In the genomic region with DNA sequence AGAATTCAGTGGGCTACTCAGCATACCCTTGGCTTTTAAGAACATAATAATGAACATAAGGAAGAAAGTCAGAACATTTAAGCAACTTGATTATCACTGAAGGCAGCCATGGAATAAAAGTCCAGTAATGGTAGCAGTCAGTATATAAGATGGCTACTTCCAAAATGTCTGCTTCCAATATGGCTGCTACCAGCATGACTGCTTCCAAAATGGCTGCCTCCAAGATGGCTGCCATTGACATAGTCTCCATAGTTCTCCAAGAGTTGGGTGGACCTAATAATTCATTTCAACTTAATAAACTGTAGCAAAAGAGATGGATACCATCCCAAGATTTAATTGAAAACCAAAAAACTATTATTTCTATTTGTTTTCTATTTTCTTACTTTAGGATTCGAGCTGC, we compare ENCODE assay signal across 20 mouse cellular contexts.
DNase-seq lines count a peak whose midpoint lies in the region; ATAC-seq and TF ChIP-seq lines count a peak whose summit lies in the region.
"Had no signal": no experiment of that assay in that cellular context is flagged by ENCODE, and none has a peak within 500 bp of the region (broad histone marks: within the 10 kb centered on the region; RNA-seq: fewer than 3 reads in every experiment).

No protein-coding gene starts in this region.

- no peak overlapping the region for H3K4me3 ChIP-seq in midbrain, embryonic 11.5 days (ENCODE audit: low read depth, low read length)
- no peak overlapping the region for H3K4me3 ChIP-seq in midbrain, embryonic 13.5 days (replicated peaks)
- H3K4me3 ChIP-seq in ES-E14 (ENCODE audit: insufficient read depth in 1 of 2, low read depth in 1 of 2, low read length in 2 of 2, poor library complexity in 1 of 2, severe bottlenecking in 1 of 2), result no peak overlapping the region
- no peak overlapping the region for H3K4me3 ChIP-seq in forebrain, embryonic 16.5 days (replicated peaks; ENCODE audit: low read length)
- H3K4me3 ChIP-seq: embryonic facial prominence, embryonic 10.5 days; embryonic facial prominence, embryonic 12.5 days; forebrain, embryonic 13.5 days; forebrain, embryonic 15.5 days had no signal

- 88% methylated on average over 1 of the region's 1 CpGs for WGBS in midbrain, embryonic 11.5 days
- 96% methylated on average over 1 of the region's 1 CpGs for WGBS in midbrain, embryonic 13.5 days
- 93% methylated on average over 1 of the region's 1 CpGs for WGBS in forebrain, embryonic 16.5 days

- no peaks in the 10 kb centered on the region for H3K36me3 ChIP-seq in midbrain, embryonic 11.5 days (ENCODE audit: control insufficient read depth, insufficient read depth, low read length)
- no peaks in the 10 kb centered on the region for H3K36me3 ChIP-seq in midbrain, embryonic 13.5 days
- H3K36me3 ChIP-seq in ES-E14 (ENCODE audit: control insufficient read depth, insufficient read depth, low read length, poor library complexity, severe bottlenecking), result no peaks in the 10 kb centered on the region
- H3K36me3 ChIP-seq in forebrain, embryonic 16.5 days (ENCODE audit: control insufficient read depth, insufficient read depth), result no peaks in the 10 kb centered on the region
- H3K36me3 ChIP-seq: embryonic facial prominence, embryonic 10.5 days; embryonic facial prominence, embryonic 12.5 days; forebrain, embryonic 15.5 days had no signal

- peaks cover 15% of the 10 kb centered on the region for H3K4me1 ChIP-seq in midbrain, embryonic 11.5 days (ENCODE audit: control insufficient read depth, insufficient read depth, low read length)
- H3K4me1 ChIP-seq in midbrain, embryonic 13.5 days (replicated peaks), result peaks cover 32% of the 10 kb centered on the region
- 0 out of 4 replicates have a peak, but pooled peaks cover 0 to 2% of the 10 kb centered on the region in 2 experiments for H3K4me1 ChIP-seq in ES-E14 (ENCODE audit: control insufficient read depth in 2 of 2, insufficient read depth in 2 of 2, low read length in 2 of 2, poor library complexity in 1 of 2)
- peaks cover 19% of the 10 kb centered on the region for H3K4me1 ChIP-seq in forebrain, embryonic 16.5 days (replicated peaks; ENCODE audit: control insufficient read depth, insufficient read depth, low read length)

- in situ Hi-C loops in ES-E14 (cut with MboI; ENCODE audit: low sequenced_read_pairs in 2 of 2, unreplicated experiment in 2 of 2), result no loop called here

- peak; percentile 70 for DNase-seq in midbrain, embryonic 11.5 days (ENCODE audit: low spot score, missing footprints)
- no peak for DNase-seq in ES-E14 (ENCODE audit: low read depth, low spot score)
- no peak for DNase-seq in spleen, postnatal 36 days (ENCODE audit: low spot score in 2 of 2)
- DNase-seq: adrenal gland, adult 8-10 months; adrenal gland, postnatal 14 days; adrenal gland, postnatal 36 days; B cell, adult 2 months; cerebellum, adult 11-12 months; cerebellum, adult 2 months; cerebellum, adult 9-10 months; cerebellum, postnatal 10 days; cerebellum, postnatal 25 days had no signal

- H3K9ac ChIP-seq in midbrain, embryonic 11.5 days (ENCODE audit: low read length), result no peak overlapping the region
- no peak overlapping the region for H3K9ac ChIP-seq in midbrain, embryonic 13.5 days (replicated peaks)
- no peak overlapping the region for H3K9ac ChIP-seq in ES-E14 (ENCODE audit: insufficient read depth, low read depth, low read length, poor library complexity, severe bottlenecking)
- no peak overlapping the region for H3K9ac ChIP-seq in forebrain, embryonic 16.5 days (replicated peaks; ENCODE audit: low read depth, low read length)
- H3K9ac ChIP-seq: embryonic facial prominence, embryonic 12.5 days; forebrain, embryonic 13.5 days; forebrain, embryonic 15.5 days had no signal

- no peaks in the 10 kb centered on the region for H3K9me3 ChIP-seq in midbrain, embryonic 11.5 days (ENCODE audit: control insufficient read depth, low read length)
- H3K9me3 ChIP-seq in midbrain, embryonic 13.5 days, result no peaks in the 10 kb centered on the region
- no peaks in the 10 kb centered on the region for H3K9me3 ChIP-seq in ES-E14 (ENCODE audit: control insufficient read depth, insufficient read depth, low read depth, low read length)
- peaks cover 2% of the 10 kb centered on the region; the same call in 1 of the 2 replicates for H3K9me3 ChIP-seq in forebrain, embryonic 16.5 days (ENCODE audit: control insufficient read depth, low read length)
- H3K9me3 ChIP-seq: embryonic facial prominence, embryonic 10.5 days; embryonic facial prominence, embryonic 12.5 days; forebrain, embryonic 13.5 days; forebrain, embryonic 15.5 days had no signal

- no peaks in the 10 kb centered on the region; the same call in 1 of the 2 replicates for H3K27me3 ChIP-seq in midbrain, embryonic 11.5 days (ENCODE audit: control insufficient read depth, insufficient read depth, low read length)
- no peaks in the 10 kb centered on the region; the same call in 1 of the 2 replicates for H3K27me3 ChIP-seq in midbrain, embryonic 13.5 days
- H3K27me3 ChIP-seq in forebrain, embryonic 16.5 days (replicated peaks; ENCODE audit: control insufficient read depth, insufficient read depth, low read length), result no peaks in the 10 kb centered on the region
- H3K27me3 ChIP-seq: forebrain, embryonic 13.5 days; forebrain, embryonic 15.5 days had no signal

- H3K27ac ChIP-seq in midbrain, embryonic 11.5 days (ENCODE audit: low read depth, low read length), result no peak overlapping the region
- H3K27ac ChIP-seq in midbrain, embryonic 13.5 days, result no peak overlapping the region
- no peak overlapping the region for H3K27ac ChIP-seq in ES-E14 (ENCODE audit: insufficient read depth, low read depth, low read length, poor library complexity, severe bottlenecking)
- H3K27ac ChIP-seq in forebrain, embryonic 16.5 days (ENCODE audit: low read length), result no peak overlapping the region
- H3K27ac ChIP-seq: embryonic facial prominence, embryonic 10.5 days; embryonic facial prominence, embryonic 12.5 days; forebrain, embryonic 13.5 days; forebrain, embryonic 15.5 days had no signal

- no peak overlapping the region for H3K4me2 ChIP-seq in midbrain, embryonic 11.5 days
- no peak overlapping the region for H3K4me2 ChIP-seq in midbrain, embryonic 13.5 days (replicated peaks)
- no peak overlapping the region for H3K4me2 ChIP-seq in forebrain, embryonic 16.5 days (ENCODE audit: low read length)
- H3K4me2 ChIP-seq: embryonic facial prominence, embryonic 12.5 days; forebrain, embryonic 13.5 days; forebrain, embryonic 15.5 days had no signal

- no peak for ATAC-seq in midbrain, embryonic 11.5 days (ENCODE audit: low FRiP score)
- no peak for ATAC-seq in midbrain, embryonic 13.5 days
- ATAC-seq in forebrain, embryonic 16.5 days, result no peak
- ATAC-seq: activated CD4-positive, CD25-positive, alpha-beta regulatory T cell, adult 4 months; CD4-positive, CD25-positive, alpha-beta regulatory T cell, adult 4 months; forebrain, embryonic 13.5 days; forebrain, embryonic 15.5 days had no signal

TF ChIP-seq in ES-E14, 5 proteins besides CTCF, POLR2A, EP300 and RAD21:
- TF ChIP-seq ZNF384 (IDR thresholded peaks at IDR 0.05; ENCODE audit: low read depth, low read length) (no peak), ZC3H11A (IDR thresholded peaks at IDR 0.05; ENCODE audit: borderline replicate concordance, low read depth, low read length) (peak; percentile 83; the same call in 1 of the 2 replicates)
